Comparison of ENCODE assay signal across 21 mouse cellular contexts in the genomic region with DNA sequence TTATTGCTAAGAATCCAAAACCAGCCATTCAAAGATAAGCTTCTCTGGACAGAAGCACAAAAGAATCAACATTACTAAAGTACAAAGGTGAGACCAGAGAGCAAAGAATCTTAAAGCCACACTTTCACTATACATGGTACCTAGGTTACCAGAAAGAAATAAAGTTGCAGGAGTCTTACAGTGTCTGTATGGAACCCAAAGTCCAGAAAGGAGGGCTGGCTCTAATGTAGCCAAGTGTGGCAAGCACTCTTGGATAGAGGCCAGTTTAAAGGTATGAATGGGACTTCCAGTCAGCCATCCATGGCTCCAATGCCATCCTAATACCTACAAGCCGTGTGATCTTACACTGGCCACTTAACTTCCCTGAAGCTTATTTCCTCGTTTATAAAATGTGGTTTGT. TPM values are rescaled to one million over a fixed set of nuclear protein-coding genes. Genes with fewer than 3 reads are reported as not detected.
DNase-seq lines count a peak whose midpoint lies in the region; ATAC-seq and TF ChIP-seq lines count a peak whose summit lies in the region.
"Had no signal": no experiment of that assay in that cellular context is flagged by ENCODE, and none has a peak within 500 bp of the region (broad histone marks: within the 10 kb centered on the region; RNA-seq: fewer than 3 reads in every experiment).

No protein-coding gene starts in this region.

- no peaks in the 10 kb centered on the region for H3K4me1 ChIP-seq in lung, postnatal 0 days (ENCODE audit: insufficient read depth, low read depth, low read length)
- H3K4me1 ChIP-seq: forebrain, embryonic 10.5 days; heart, embryonic 10.5 days had no signal

- no peak for ATAC-seq in lung, postnatal 0 days
- ATAC-seq: forebrain, embryonic 14.5 days had no signal

- no peak overlapping the region for H3K9ac ChIP-seq in lung, postnatal 0 days (replicated peaks; ENCODE audit: low read depth)
- H3K9ac ChIP-seq: embryonic facial prominence, embryonic 15.5 days had no signal

- no peaks in the 10 kb centered on the region for H3K36me3 ChIP-seq in lung, postnatal 0 days (ENCODE audit: insufficient read depth, low read length)
- H3K36me3 ChIP-seq: embryonic facial prominence, embryonic 15.5 days; forebrain, embryonic 10.5 days; heart, embryonic 10.5 days had no signal

- H3K9me3 ChIP-seq in lung, postnatal 0 days (ENCODE audit: low read length) = no peaks in the 10 kb centered on the region
- H3K9me3 ChIP-seq: embryonic facial prominence, embryonic 15.5 days; forebrain, embryonic 10.5 days; heart, embryonic 10.5 days had no signal

- WGBS in lung, postnatal 0 days = 34% methylated on average over 2 of the region's 2 CpGs

- peak; percentile 19 for DNase-seq in kidney, adult 11 months
- no peak for DNase-seq in kidney, adult 18-20 months
- DNase-seq in kidney, postnatal 14 days = peak; percentile 54
- no peak for DNase-seq in kidney, adult 8-10 months
- DNase-seq in lung, postnatal 0 days (ENCODE audit: low spot score) = peak; percentile 11
- no peak for DNase-seq in lung, postnatal 36 days
- no peak for DNase-seq in left cerebral cortex, adult 8-10 months (ENCODE audit: low spot score in 2 of 2)
- DNase-seq: adrenal gland, postnatal 10 days; cerebellum, adult 11 months; cerebellum, adult 8-10 months; cerebellum, postnatal 14 days; embryo, embryonic 11 days; gastrocnemius, adult 2 months; gastrocnemius, postnatal 25 days; heart, postnatal 10 days; heart, postnatal 4 days had no signal

- no peak overlapping the region for H3K4me3 ChIP-seq in lung, postnatal 0 days (ENCODE audit: low read depth, low read length)
- H3K4me3 ChIP-seq: embryonic facial prominence, embryonic 15.5 days; erythroblast, embryonic 14.5 days; forebrain, embryonic 10.5 days; gastrocnemius, adult 2 months; heart, embryonic 10.5 days had no signal

- H3K27me3 ChIP-seq in lung, postnatal 0 days (replicated peaks; ENCODE audit: insufficient read depth, low read length) = no peaks in the 10 kb centered on the region
- H3K27me3 ChIP-seq: embryonic facial prominence, embryonic 15.5 days had no signal

- no peak overlapping the region for H3K4me2 ChIP-seq in lung, postnatal 0 days (replicated peaks; ENCODE audit: low read depth, low read length)
- H3K4me2 ChIP-seq: embryonic facial prominence, embryonic 15.5 days had no signal

- no peak for TF ChIP-seq CTCF in lung, postnatal 0 days (IDR thresholded peaks at IDR 0.05)

- no peak overlapping the region for H3K27ac ChIP-seq in lung, postnatal 0 days (ENCODE audit: low read length)
- H3K27ac ChIP-seq: embryonic facial prominence, embryonic 15.5 days; forebrain, embryonic 10.5 days; gastrocnemius, adult 2 months; heart, embryonic 10.5 days had no signal

- no peak for TF ChIP-seq EP300 in lung, postnatal 0 days (IDR thresholded peaks at IDR 0.05)

RNA-seq across cellular contexts. Expression of a gene that starts 7.9 kb away (rescaled TPM):
- 9.6 and 12.4 TPM in 2 replicates for polyA plus RNA-seq in lung, postnatal 0 days (2015; fragmentation: Nextera tagmentation; extraction: Ambion mirVana)
- 100 to 1,000 TPM; 104 to 121 (median 107) TPM for total RNA-seq in left cerebral cortex, adult 8-10 months (2022)

Comparison
In these comparisons a context has a peak if more than half of its experiments do, and no peak if none do; other contexts are left out.
1. DNase-seq: peak in kidney, adult 11 months (single experiment), kidney, postnatal 14 days (single experiment) and lung, postnatal 0 days (single experiment); none in kidney, adult 18-20 months (single experiment), kidney, adult 8-10 months (0 of 2), lung, postnatal 36 days (single experiment) and left cerebral cortex, adult 8-10 months (0 of 2).